Comparison of ENCODE assay signal across 8 mouse cellular contexts in the genomic region with DNA sequence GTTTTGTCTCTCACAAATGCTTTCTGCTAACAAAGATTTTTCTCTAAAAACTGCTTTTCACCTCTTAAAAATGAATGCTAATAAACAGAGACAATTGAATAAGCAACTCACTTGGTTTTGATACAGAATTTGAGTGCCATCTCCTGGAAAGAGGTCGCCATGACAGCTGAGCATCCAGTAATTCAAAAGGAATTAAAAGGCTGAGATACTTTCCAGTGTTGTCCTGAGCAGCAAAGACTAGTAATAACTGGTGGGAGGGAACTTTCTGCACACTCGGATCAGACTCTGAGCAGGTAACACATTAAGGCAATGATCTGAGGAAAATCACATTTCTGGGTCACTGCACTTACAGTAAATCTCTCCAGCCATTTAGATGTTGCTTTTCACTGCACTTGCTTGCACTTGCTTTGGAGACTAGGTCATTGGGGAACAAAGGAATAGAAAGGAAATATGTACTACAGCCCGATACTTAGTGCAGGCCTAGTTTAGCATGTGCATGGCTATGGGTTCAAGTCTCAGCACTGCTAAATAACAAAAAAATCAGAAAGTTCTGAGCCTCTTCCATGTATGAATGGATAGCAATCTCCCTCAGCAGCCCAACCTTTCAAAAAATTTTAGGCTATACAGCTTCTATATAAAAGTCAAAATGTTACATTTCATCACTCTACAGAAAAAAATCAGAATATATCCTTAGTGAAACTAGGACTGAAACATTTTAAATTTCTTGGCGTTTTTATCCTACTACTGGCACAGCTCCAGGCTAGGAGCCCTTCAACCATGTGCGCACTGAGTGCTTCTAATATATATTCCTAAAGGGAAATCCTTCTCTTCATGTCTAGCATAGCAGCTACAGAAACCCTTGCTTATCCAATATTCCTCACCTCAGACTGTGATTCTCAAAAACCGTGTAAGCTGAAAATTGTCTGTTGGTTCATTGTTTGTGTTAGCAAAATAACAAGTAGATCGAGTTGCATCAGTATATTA.
DNase-seq lines count a peak whose midpoint lies in the region; ATAC-seq lines count a peak whose summit lies in the region.

No protein-coding gene starts in this region.

- intact Hi-C loops in heart, postnatal 10 days (cut with DNase I), result no loop called here

- WGBS in hindbrain, embryonic 15.5 days, result 49% methylated on average over 7 of the region's 7 CpGs

- H3K4me3 ChIP-seq in hindbrain, embryonic 15.5 days, result no peak overlapping the region

- no peaks in the 10 kb centered on the region for H3K9me3 ChIP-seq in hindbrain, embryonic 15.5 days

- no peaks in the 10 kb centered on the region for H3K27me3 ChIP-seq in hindbrain, embryonic 15.5 days

- DNase-seq in heart, postnatal 10 days, result peak; percentile 2 to 10
- no peak for DNase-seq in heart, adult 18-20 months
- DNase-seq in cerebellum, postnatal 4 days (ENCODE audit: low spot score in 2 of 2), result peak; percentile 22 to 70
- DNase-seq in left cerebral cortex, adult 18-20 months (ENCODE audit: low spot score in 2 of 2), result peak; percentile 30 to 54
- DNase-seq in right cerebral cortex, adult 18-20 months, result peak; percentile 29
- DNase-seq in spleen, postnatal 10 days (ENCODE audit: low spot score in 2 of 2), result no peak

- peak overlapping the region; percentile 5 for H3K27ac ChIP-seq in hindbrain, embryonic 15.5 days (replicated peaks)

- no peaks in the 10 kb centered on the region for H3K36me3 ChIP-seq in hindbrain, embryonic 15.5 days

- no peak overlapping the region for H3K4me2 ChIP-seq in hindbrain, embryonic 15.5 days

- H3K4me1 ChIP-seq in hindbrain, embryonic 15.5 days (replicated peaks), result peaks cover 13% of the 10 kb centered on the region; the same call in 1 of the 2 replicates

- no peak overlapping the region for H3K9ac ChIP-seq in hindbrain, embryonic 15.5 days

- peak; percentile 63 for ATAC-seq in hindbrain, embryonic 15.5 days (ENCODE audit: low FRiP score, low read depth)
- ATAC-seq in monocyte, adult 5-6 weeks (replicated peaks; ENCODE audit: insufficient number of reproducible peaks, low FRiP score, low TSS enrichment, poor library complexity, severe bottlenecking), result no peak

Comparison
In these comparisons a context has a peak if more than half of its experiments do, and no peak if none do; other contexts are left out.
1. DNase-seq: peak in heart, postnatal 10 days (2 of 2), cerebellum, postnatal 4 days (2 of 2), left cerebral cortex, adult 18-20 months (2 of 2) and right cerebral cortex, adult 18-20 months (single experiment); none in heart, adult 18-20 months (0 of 2) and spleen, postnatal 10 days (0 of 2).